Mouse (Mus musculus) stomach, embryonic 15.5 days (tissue): ENCODE results near the gene Zfp423. TPM values are rescaled to one million over a fixed set of nuclear protein-coding genes. Genes with fewer than 3 reads are reported as not detected.

Experiments
- ATAC-seq: fragments of 200-750 bp; cut with Nextera tagmentation; 2 replicates; pipeline ENCODE4 v1.8.0; 2017; ENCODE audit warnings: low read depth, moderate number of reproducible peaks, moderate TSS enrichment; ENCODE audit not compliant: insufficient read depth, low FRiP score
- H3K27ac ChIP-seq: fragments of 300-500 bp; sonication (generic); 2 replicates; pipeline ENCODE4 v1.5.1; 2015; ENCODE audit warnings: mild to moderate bottlenecking, inconsistent platforms
- H3K27me3 ChIP-seq: fragments of 300-500 bp; sonication (generic); replicated peaks from 2 replicates; pipeline ENCODE4 v1.6.1; 2015; ENCODE audit warnings: inconsistent platforms
- H3K36me3 ChIP-seq: fragments of 300-500 bp; sonication (generic); 2 replicates; pipeline ENCODE4 v1.6.1; 2015; ENCODE audit warnings: inconsistent platforms
- H3K4me1 ChIP-seq: fragments of 300-500 bp; sonication (generic); 2 replicates; pipeline ENCODE4 v1.6.1; 2015; ENCODE audit warnings: inconsistent platforms
- H3K4me2 ChIP-seq: fragments of 300-500 bp; sonication (generic); 2 replicates; pipeline ENCODE4 v1.6.1; 2015; ENCODE audit warnings: mild to moderate bottlenecking, inconsistent platforms
- H3K4me3 ChIP-seq: fragments of 300-500 bp; sonication (generic); replicated peaks from 2 replicates; pipeline ENCODE4 v1.5.1; 2015; ENCODE audit warnings: inconsistent platforms
- H3K9ac ChIP-seq: fragments of 300-500 bp; sonication (generic); 2 replicates; pipeline ENCODE4 v1.6.1; 2015; ENCODE audit warnings: inconsistent platforms
- H3K9me3 ChIP-seq: fragments of 300-500 bp; sonication (generic); 2 replicates; pipeline ENCODE4 v1.6.1; 2016; ENCODE audit warnings: inconsistent platforms
- WGBS: fragments of 180-500 bp; shearing (Covaris S2); methylation state at CpG from one replicate; pipeline ENCODE4 v1.1.7; 2015; 5-methylcytosine and 5-hydroxymethylcytosine counted together
- polyA plus RNA-seq: library from polyadenylated mRNA; unstranded; fragments of >200 nt; fragmentation: Nextera tagmentation; extraction: Ambion mirVana; gene quantifications from 2 replicates; pipeline ENCODE4 v1.2.1, GENCODE M21; 2015

Zfp423 gene
- polyA plus RNA-seq, 1 experiment from 2014 or later, result 9.3 TPM

GRCm38 (mm10) chr8:87719137-87719815, 240.1 kb downstream of the Zfp423 start:
- Histone ChIP-seq H3K4me2 (peak overlapping the region; percentile 4; the same call in 1 of the 2 replicates), H3K4me1 (peaks cover 28% of the 10 kb centered on the region), H3K9me3 (no peaks in the 10 kb centered on the region), H3K27me3 (no peaks in the 10 kb centered on the region), H3K9ac (no peak overlapping the region), H3K27ac (peak overlapping the region; percentile 48), H3K36me3 (no peaks in the 10 kb centered on the region), H3K4me3 (no peak overlapping the region)
- WGBS, result 49% methylated on average over 27 of the region's 27 CpGs
- ATAC-seq, result no peak

- no peaks in the 10 kb centered on the region for H3K36me3 ChIP-seq
- H3K27me3 ChIP-seq, result no peaks in the 10 kb centered on the region
- no peak overlapping the region for H3K4me2 ChIP-seq
- WGBS, result 68% methylated on average over 5 of the region's 5 CpGs
- no peak overlapping the region for H3K27ac ChIP-seq
- H3K9ac ChIP-seq, result no peak overlapping the region
- no peak overlapping the region for H3K4me3 ChIP-seq
- ATAC-seq, result no peak
- H3K9me3 ChIP-seq, result no peaks in the 10 kb centered on the region
- H3K4me1 ChIP-seq, result peaks cover 28% of the 10 kb centered on the region
These were observed 241.9 kb downstream of the Zfp423 start for GRCm38 (mm10) chr8:87717445-87717844.

- Histone ChIP-seq H3K36me3 (no peaks in the 10 kb centered on the region), H3K4me2 (peak overlapping the region; percentile 50), H3K27me3 (no peaks in the 10 kb centered on the region), H3K27ac (peak overlapping the region; percentile 70; the same call in 1 of the 2 replicates), H3K4me3 (no peak overlapping the region; the same call in 1 of the 2 replicates), H3K4me1 (peaks cover 28% of the 10 kb centered on the region), H3K9ac (no peak overlapping the region), H3K9me3 (no peaks in the 10 kb centered on the region)
- 29% methylated on average over 9 of the region's 9 CpGs for WGBS
- peak; percentile 5; the same call in 1 of the 2 replicates for ATAC-seq
These were observed 242.6 kb downstream of the Zfp423 start for GRCm38 (mm10) chr8:87716726-87717248.

GRCm38 (mm10) chr8:87715731-87716682, 243.4 kb downstream of the Zfp423 start:
- 14% methylated on average over 24 of the region's 24 CpGs for WGBS

GRCm38 (mm10) chr8:87713946-87714345, 245.4 kb downstream of the Zfp423 start:
- Histone ChIP-seq H3K4me3 (no peak overlapping the region), H3K9ac (no peak overlapping the region), H3K4me1 (peaks cover 14% of the 10 kb centered on the region), H3K9me3 (no peaks in the 10 kb centered on the region), H3K27ac (no peak overlapping the region), H3K4me2 (no peak overlapping the region), H3K36me3 (no peaks in the 10 kb centered on the region), H3K27me3 (no peaks in the 10 kb centered on the region)
- no peak for ATAC-seq
- 68% methylated on average over 2 of the region's 3 CpGs for WGBS

More at GRCm38 (mm10) chr8:87715731-87716682, 243.4 kb downstream of the Zfp423 start:
- no peaks in the 10 kb centered on the region for H3K36me3 ChIP-seq
- peaks cover 28% of the 10 kb centered on the region for H3K4me1 ChIP-seq
- no peak overlapping the region for H3K9ac ChIP-seq
- H3K27ac ChIP-seq, result peak overlapping the region; percentile 70
- H3K4me3 ChIP-seq, result peak overlapping the region; percentile 21
- H3K4me2 ChIP-seq, result peak overlapping the region; percentile 50
- H3K27me3 ChIP-seq, result no peaks in the 10 kb centered on the region
- ATAC-seq, result peak; percentile 67
- H3K9me3 ChIP-seq, result no peaks in the 10 kb centered on the region

- no peak overlapping the region for H3K4me2 ChIP-seq
- H3K4me3 ChIP-seq, result no peak overlapping the region
- H3K9me3 ChIP-seq, result no peaks in the 10 kb centered on the region
- no peak for ATAC-seq
- peaks cover 17% of the 10 kb centered on the region for H3K4me1 ChIP-seq
- H3K27ac ChIP-seq, result no peak overlapping the region
- no peaks in the 10 kb centered on the region for H3K27me3 ChIP-seq
- H3K9ac ChIP-seq, result no peak overlapping the region
- 69% methylated on average over 6 of the region's 6 CpGs for WGBS
- no peaks in the 10 kb centered on the region for H3K36me3 ChIP-seq
These were observed 247.4 kb downstream of the Zfp423 start for GRCm38 (mm10) chr8:87711955-87712354.

- WGBS, result 18% methylated on average over 11 of the region's 11 CpGs
- H3K27me3 ChIP-seq, result no peaks in the 10 kb centered on the region
- no peaks in the 10 kb centered on the region for H3K36me3 ChIP-seq
- peak overlapping the region; percentile 46 for H3K4me2 ChIP-seq
- H3K4me3 ChIP-seq, result 0 out of 2 replicates have a peak overlapping the region, but pooled peaks have one; percentile 11
- no peaks in the 10 kb centered on the region for H3K9me3 ChIP-seq
- H3K27ac ChIP-seq, result no peak overlapping the region
- H3K9ac ChIP-seq, result no peak overlapping the region; the same call in 1 of the 2 replicates
- peaks cover 9% of the 10 kb centered on the region for H3K4me1 ChIP-seq
- ATAC-seq, result no peak; the same call in 1 of the 2 replicates
These were observed 251.2 kb downstream of the Zfp423 start for GRCm38 (mm10) chr8:87708127-87708637.

GRCm38 (mm10) chr8:87707176-87707575, 252.2 kb downstream of the Zfp423 start:
- Histone ChIP-seq H3K9ac (no peak overlapping the region), H3K9me3 (no peaks in the 10 kb centered on the region), H3K4me1 (peaks cover 15% of the 10 kb centered on the region), H3K27me3 (no peaks in the 10 kb centered on the region), H3K36me3 (no peaks in the 10 kb centered on the region), H3K27ac (no peak overlapping the region), H3K4me2 (no peak overlapping the region), H3K4me3 (no peak overlapping the region)
- 83% methylated on average over 17 of the region's 17 CpGs for WGBS
- ATAC-seq, result no peak

- Histone ChIP-seq H3K27me3 (no peaks in the 10 kb centered on the region), H3K4me2 (no peak overlapping the region), H3K9me3 (no peaks in the 10 kb centered on the region), H3K4me1 (peaks cover 18% of the 10 kb centered on the region), H3K4me3 (no peak overlapping the region), H3K27ac (no peak overlapping the region), H3K36me3 (no peaks in the 10 kb centered on the region), H3K9ac (no peak overlapping the region)
- no peak for ATAC-seq
- 94% methylated on average over 3 of the region's 3 CpGs for WGBS
These were observed 254.6 kb downstream of the Zfp423 start for GRCm38 (mm10) chr8:87704756-87705155.

- Histone ChIP-seq H3K27ac (peak overlapping the region; percentile 37; the same call in 1 of the 2 replicates), H3K9ac (no peak overlapping the region), H3K4me2 (no peak overlapping the region), H3K27me3 (no peaks in the 10 kb centered on the region), H3K4me3 (no peak overlapping the region), H3K4me1 (0 out of 2 replicates have a peak, but pooled peaks cover 11% of the 10 kb centered on the region), H3K36me3 (no peaks in the 10 kb centered on the region), H3K9me3 (no peaks in the 10 kb centered on the region)
- 0 out of 2 replicates have a peak, but pooled peaks have one; percentile 29 for ATAC-seq
- WGBS, result 45% methylated on average over 10 of the region's 10 CpGs
These were observed 256.5 kb downstream of the Zfp423 start for GRCm38 (mm10) chr8:87702790-87703311.

GRCm38 (mm10) chr8:87702051-87702521, 257.3 kb downstream of the Zfp423 start:
- H3K9ac ChIP-seq, result no peak overlapping the region
- WGBS, result 52% methylated on average over 8 of the region's 8 CpGs
- 0 out of 2 replicates have a peak, but pooled peaks cover 11% of the 10 kb centered on the region for H3K4me1 ChIP-seq
- no peaks in the 10 kb centered on the region for H3K36me3 ChIP-seq
- ATAC-seq, result no peak; the same call in 1 of the 2 replicates
- no peak overlapping the region for H3K4me3 ChIP-seq
- no peaks in the 10 kb centered on the region for H3K9me3 ChIP-seq
- H3K4me2 ChIP-seq, result no peak overlapping the region
- H3K27ac ChIP-seq, result 0 out of 2 replicates have a peak overlapping the region, but pooled peaks have one; percentile 3
- no peaks in the 10 kb centered on the region for H3K27me3 ChIP-seq
